Mouse (Mus musculus) C2C12 (cell line): ENCODE data around the gene Mnt. TPM values are rescaled to one million over a fixed set of nuclear protein-coding genes. Genes with fewer than 3 reads are reported as not detected.

ENCODE experiments used
- H3K27me3 ChIP-seq: one replicate; pipeline ENCODE4 v1.6.1; 2011; ENCODE audit not compliant: control insufficient read depth, insufficient read depth, insufficient read length
- H3K36me3 ChIP-seq: one replicate; pipeline ENCODE4 v1.6.1; 2011; ENCODE audit not compliant: control insufficient read depth, insufficient read depth
- H3K4me3 ChIP-seq: one replicate; pipeline ENCODE4 v1.5.1; 2011; ENCODE audit warnings: mild to moderate bottlenecking, control low read depth; ENCODE audit not compliant: poor library complexity, insufficient read depth, severe bottlenecking
- H3K79me2 ChIP-seq: one replicate; pipeline ENCODE4 v1.6.1; 2011; ENCODE audit not compliant: control insufficient read depth, insufficient read depth
- H3K79me3 ChIP-seq: one replicate; pipeline ENCODE4 v1.6.1; 2011; ENCODE audit warnings: low read depth, control low read depth
- H3ac ChIP-seq: one replicate; pipeline ENCODE3; 2011; ENCODE audit warnings: low read depth; ENCODE audit not compliant: control insufficient read depth, insufficient read length
- CEBPB ChIP-seq: IDR thresholded peaks from one replicate; pipeline ENCODE4 v1.6.1; 2011; ENCODE audit warnings: low read depth, mild to moderate bottlenecking, control low read depth, moderate library complexity
- CTCF ChIP-seq: IDR thresholded peaks from one replicate; pipeline ENCODE4 v1.5.1; 2011; ENCODE audit not compliant: control insufficient read depth, insufficient read depth, insufficient read length
- FOSL1 ChIP-seq: IDR thresholded peaks from one replicate; pipeline ENCODE4 v1.8.0; 2011; ENCODE audit warnings: mild to moderate bottlenecking, low read length; ENCODE audit not compliant: poor library complexity, insufficient read depth, severe bottlenecking
- MAX ChIP-seq: IDR thresholded peaks from one replicate; pipeline ENCODE4 v1.6.1; 2011; ENCODE audit warnings: mild to moderate bottlenecking, control low read depth
- MYOD1 ChIP-seq: IDR thresholded peaks from one replicate; pipeline ENCODE4 v1.6.1; 2011; ENCODE audit warnings: low read depth; ENCODE audit not compliant: control insufficient read depth, insufficient read length
- MYOG ChIP-seq: IDR thresholded peaks from one replicate; pipeline ENCODE4 v1.6.1; 2011; ENCODE audit not compliant: control insufficient read depth, insufficient read length; ENCODE audit errors: extremely low read depth
- USF1 ChIP-seq: IDR thresholded peaks from one replicate; pipeline ENCODE4 v1.6.1; 2011; ENCODE audit warnings: low read depth, mild to moderate bottlenecking, control low read depth, moderate library complexity
- polyA plus RNA-seq: library from polyadenylated mRNA; unstranded; fragments of >200 nt; fragmentation: generic; extraction: Trizol; gene quantifications from one replicate; pipeline ENCODE4 v1.2.1, GENCODE M21; 2012; ENCODE audit warnings: missing spikeins

Gene Mnt
- polyA plus RNA-seq, 1 experiment = 7.5 TPM

DNA sequence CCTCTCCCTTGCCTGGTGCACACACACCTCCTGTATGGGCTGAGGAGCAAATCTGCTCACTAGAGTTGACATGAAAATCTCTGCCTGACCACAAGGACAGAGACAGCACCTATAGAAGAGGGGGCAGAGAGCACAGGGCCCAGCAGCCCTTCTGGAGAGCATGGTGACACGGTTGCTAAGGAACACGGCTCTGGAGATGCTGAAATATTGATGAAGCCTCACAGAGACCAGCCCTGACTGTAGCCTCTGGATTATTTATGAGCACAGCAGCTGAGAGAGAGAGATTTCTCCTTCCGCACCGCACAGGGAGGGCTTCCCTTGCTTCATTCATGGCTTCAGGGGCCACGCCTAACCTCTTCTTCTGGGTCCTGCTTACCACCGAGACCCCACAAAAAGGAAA lies 38.9 kb downstream of the Mnt start:
- H3ac ChIP-seq = no peak overlapping the region
- H3K79me2 ChIP-seq = no peaks in the 10 kb centered on the region
- no peaks in the 10 kb centered on the region for H3K36me3 ChIP-seq
- H3K79me3 ChIP-seq = no peaks in the 10 kb centered on the region
- H3K27me3 ChIP-seq = no peaks in the 10 kb centered on the region
- no peak overlapping the region for H3K4me3 ChIP-seq
- no peak for TF ChIP-seq MAX
- no peak for TF ChIP-seq MYOG
- TF ChIP-seq MYOD1 = no peak
- TF ChIP-seq CTCF = no peak
- TF ChIP-seq CEBPB = no peak
- no peak for TF ChIP-seq USF1
- no peak for TF ChIP-seq FOSL1

DNA sequence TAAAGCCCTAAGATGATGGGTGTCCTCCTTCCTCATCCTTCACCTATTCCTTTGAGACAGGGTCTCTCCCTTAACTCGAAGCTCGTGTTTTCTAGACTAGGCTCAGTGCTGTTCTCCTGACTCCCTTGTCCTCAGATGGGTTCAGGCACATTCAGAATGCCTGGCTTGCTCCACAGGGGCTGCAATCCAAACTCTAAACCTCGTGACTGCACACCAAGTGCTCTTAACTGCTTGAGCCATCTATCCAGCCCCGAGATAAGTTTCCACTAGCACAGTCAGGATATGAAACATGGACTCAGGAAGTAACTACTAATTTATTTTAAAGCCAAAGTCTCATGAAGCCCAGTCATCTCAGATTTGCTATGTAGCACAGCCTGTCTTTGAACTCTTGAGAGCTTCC lies 39.8 kb downstream of the Mnt start:
- Histone ChIP-seq H3ac (no peak overlapping the region), H3K79me3 (no peaks in the 10 kb centered on the region), H3K4me3 (no peak overlapping the region), H3K36me3 (no peaks in the 10 kb centered on the region), H3K79me2 (no peaks in the 10 kb centered on the region), H3K27me3 (no peaks in the 10 kb centered on the region)
- no peak for TF ChIP-seq MAX
- no peak for TF ChIP-seq MYOD1
- TF ChIP-seq CTCF = no peak
- no peak for TF ChIP-seq MYOG
- TF ChIP-seq CEBPB = no peak
- no peak for TF ChIP-seq FOSL1
- TF ChIP-seq USF1 = no peak

DNA sequence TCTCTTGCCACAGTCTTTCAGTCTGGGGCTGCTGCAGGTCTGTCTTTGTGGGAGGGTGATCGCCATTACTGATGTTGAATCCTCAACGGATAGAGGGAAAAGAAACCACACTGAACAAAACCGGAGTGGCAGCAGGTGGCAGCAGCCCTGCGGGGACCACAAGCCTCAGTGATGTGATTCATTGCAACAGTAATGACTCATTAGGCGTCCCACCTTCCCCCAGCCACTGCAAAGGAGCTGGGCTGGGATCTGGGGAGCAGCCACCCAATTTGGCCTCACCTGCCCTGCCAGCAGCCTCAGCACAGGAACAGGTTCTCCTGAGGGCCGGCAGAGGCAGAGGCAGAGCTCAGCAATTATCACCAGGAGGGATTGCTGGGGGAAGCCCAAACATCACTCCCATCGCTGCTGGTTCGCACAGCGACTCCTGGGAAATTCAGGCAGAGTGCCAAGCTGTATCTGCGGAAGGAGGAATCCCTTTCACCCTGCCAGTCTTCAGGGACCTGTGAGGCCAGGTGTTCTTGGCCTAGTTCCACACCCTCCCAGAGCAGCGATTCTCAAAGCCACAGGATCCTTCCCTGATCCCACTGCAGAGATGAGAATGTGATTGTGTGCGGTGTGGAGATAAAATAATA lies 40.4 kb downstream of the Mnt start:
- H3K79me3 ChIP-seq = no peaks in the 10 kb centered on the region
- no peaks in the 10 kb centered on the region for H3K36me3 ChIP-seq
- H3ac ChIP-seq = no peak overlapping the region
- peaks cover 2% of the 10 kb centered on the region for H3K79me2 ChIP-seq
- H3K4me3 ChIP-seq = no peak overlapping the region
- H3K27me3 ChIP-seq = no peaks in the 10 kb centered on the region
- TF ChIP-seq CEBPB (no peak), MYOG (no peak), MAX (no peak), FOSL1 (peak; percentile 58), CTCF (peak; percentile 48), MYOD1 (peak; percentile 70)

DNA sequence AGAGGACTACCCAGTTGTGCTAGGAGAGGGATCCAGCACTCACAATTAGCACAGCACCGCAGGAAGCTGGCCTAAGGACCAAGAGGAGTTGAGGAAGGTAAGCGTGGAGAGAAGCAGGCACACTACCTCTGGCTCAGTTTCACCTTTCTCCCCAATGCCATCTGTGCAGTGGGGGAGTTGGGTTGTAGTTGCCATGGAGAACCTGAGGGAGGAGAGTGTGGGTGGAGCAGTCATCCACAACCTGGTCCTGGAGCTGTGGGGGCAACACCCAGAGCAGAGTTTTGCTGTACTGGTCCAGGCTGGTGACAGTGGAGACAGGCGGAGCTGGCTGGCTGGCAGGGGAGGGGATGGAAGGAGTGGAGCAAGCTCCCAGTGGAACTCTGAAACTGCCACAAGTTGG lies 43.9 kb downstream of the Mnt start:
- H3K79me2 ChIP-seq = peaks cover 5% of the 10 kb centered on the region
- no peaks in the 10 kb centered on the region for H3K36me3 ChIP-seq
- no peak overlapping the region for H3ac ChIP-seq
- no peak overlapping the region for H3K4me3 ChIP-seq
- H3K27me3 ChIP-seq = no peaks in the 10 kb centered on the region
- TF ChIP-seq USF1 = no peak
- no peak for TF ChIP-seq MYOG
- TF ChIP-seq MYOD1 = no peak
- no peak for TF ChIP-seq MAX
- no peaks in the 10 kb centered on the region for H3K79me3 ChIP-seq

DNA sequence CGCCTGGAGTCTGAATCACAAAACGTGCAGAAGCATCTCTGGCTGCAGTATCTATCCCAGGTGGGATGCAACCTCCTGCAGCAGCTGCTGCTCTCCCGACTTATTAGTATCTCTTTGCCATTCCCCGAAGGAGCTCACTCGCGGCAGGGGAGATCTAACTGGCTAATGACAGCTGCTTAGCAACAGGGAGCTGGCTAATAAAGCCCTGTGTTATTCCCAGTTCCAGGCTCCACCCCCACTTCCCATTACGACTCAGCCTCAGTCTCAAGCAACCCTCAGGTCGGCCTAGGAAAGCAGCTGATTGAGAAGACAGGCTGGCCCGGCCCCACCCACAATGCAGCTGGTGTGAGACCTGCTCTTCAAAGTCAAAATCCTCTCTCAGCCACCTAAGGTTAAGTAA lies 46.1 kb downstream of the Mnt start:
- Histone ChIP-seq H3K36me3 (no peaks in the 10 kb centered on the region), H3K27me3 (no peaks in the 10 kb centered on the region), H3K79me3 (peaks cover 3% of the 10 kb centered on the region), H3K79me2 (peaks cover 5% of the 10 kb centered on the region), H3K4me3 (no peak overlapping the region), H3ac (no peak overlapping the region)
- TF ChIP-seq MAX = no peak
- TF ChIP-seq CEBPB = no peak
- TF ChIP-seq USF1 = no peak
- no peak for TF ChIP-seq CTCF
- no peak for TF ChIP-seq MYOD1
- TF ChIP-seq MYOG = no peak
- TF ChIP-seq FOSL1 = no peak

DNA sequence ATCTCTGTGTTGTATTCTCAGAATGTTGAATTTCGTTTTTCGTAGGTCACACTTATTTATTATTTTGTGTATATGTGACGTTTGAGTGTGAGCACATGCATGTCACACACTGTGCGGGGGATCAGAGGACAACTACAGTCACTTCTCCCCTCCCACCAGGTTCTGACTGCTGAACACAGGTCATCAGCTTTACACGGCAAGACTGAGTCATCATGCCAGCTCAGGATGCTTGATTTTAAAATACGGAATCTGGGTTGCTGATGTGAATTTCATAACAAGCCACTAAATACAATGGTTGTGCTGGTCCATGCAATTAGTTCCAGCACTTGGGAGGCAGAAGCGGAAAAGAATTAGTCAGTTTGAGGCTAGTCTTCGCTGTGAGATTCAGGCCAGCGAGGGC lies 50.3 kb downstream of the Mnt start:
- H3K79me3 ChIP-seq = peaks cover 3% of the 10 kb centered on the region
- no peak overlapping the region for H3K4me3 ChIP-seq
- peaks cover 5% of the 10 kb centered on the region for H3K36me3 ChIP-seq
- peaks cover 4% of the 10 kb centered on the region for H3K79me2 ChIP-seq
- no peaks in the 10 kb centered on the region for H3K27me3 ChIP-seq
- TF ChIP-seq MAX = no peak
- TF ChIP-seq FOSL1 = no peak
- TF ChIP-seq CEBPB = no peak
- TF ChIP-seq CTCF = no peak
- TF ChIP-seq MYOD1 = no peak
- TF ChIP-seq MYOG = no peak
- TF ChIP-seq USF1 = no peak
- no peak overlapping the region for H3ac ChIP-seq
